Mouse (Mus musculus) neural tube, embryonic 13.5 days (tissue): Measurements from ENCODE around the gene Man1c1. TPM values are rescaled to one million over a fixed set of nuclear protein-coding genes. Genes with fewer than 3 reads are reported as not detected.

Source experiments
- ATAC-seq: fragments of 200-750 bp; cut with Nextera tagmentation; 2 replicates; pipeline ENCODE4 v1.8.0; 2017; ENCODE audit warnings: low read depth, mild to moderate bottlenecking, moderate TSS enrichment, moderate library complexity
- H3K27ac ChIP-seq: fragments of 300-500 bp; sonication (generic); replicated peaks from 2 replicates; pipeline ENCODE4 v1.5.1; 2015; ENCODE audit warnings: moderate library complexity, mild to moderate bottlenecking, inconsistent platforms
- H3K27me3 ChIP-seq: fragments of 300-500 bp; sonication (generic); 2 replicates; pipeline ENCODE4 v1.6.1; 2015; ENCODE audit warnings: mild to moderate bottlenecking, inconsistent platforms
- H3K36me3 ChIP-seq: fragments of 300-500 bp; sonication (generic); 2 replicates; pipeline ENCODE4 v1.6.1; 2015; ENCODE audit warnings: mild to moderate bottlenecking, inconsistent platforms
- H3K4me1 ChIP-seq: fragments of 300-500 bp; sonication (generic); replicated peaks from 2 replicates; pipeline ENCODE4 v1.6.1; 2015; ENCODE audit warnings: inconsistent platforms
- H3K4me2 ChIP-seq: fragments of 300-500 bp; sonication (generic); 2 replicates; pipeline ENCODE4 v1.6.1; 2015; ENCODE audit warnings: inconsistent platforms, mild to moderate bottlenecking, moderate library complexity
- H3K4me3 ChIP-seq: fragments of 300-500 bp; sonication (generic); 2 replicates; pipeline ENCODE4 v1.5.1; 2015; ENCODE audit warnings: mild to moderate bottlenecking, inconsistent platforms
- H3K9ac ChIP-seq: fragments of 300-500 bp; sonication (generic); 2 replicates; pipeline ENCODE4 v1.6.1; 2015; ENCODE audit warnings: moderate library complexity, mild to moderate bottlenecking, inconsistent platforms
- H3K9me3 ChIP-seq: fragments of 300-500 bp; sonication (generic); 2 replicates; pipeline ENCODE4 v1.6.1; 2016; ENCODE audit warnings: inconsistent platforms
- WGBS: fragments of 180-500 bp; shearing (Covaris S2); methylation state at CpG from one replicate; pipeline ENCODE4 v1.1.7; 2015; 5-methylcytosine and 5-hydroxymethylcytosine counted together
- polyA plus RNA-seq: library from polyadenylated mRNA; unstranded; fragments of >200 nt; fragmentation: Nextera tagmentation; extraction: Ambion mirVana; gene quantifications from 2 replicates; pipeline ENCODE4 v1.2.1, GENCODE M21; 2015

The Man1c1 gene
- polyA plus RNA-seq, 1 experiment from 2014 or later, result 5.7 TPM

- Histone ChIP-seq H3K9ac (no peak overlapping the region), H3K4me2 (no peak overlapping the region), H3K4me3 (no peak overlapping the region), H3K36me3 (no peaks in the 10 kb centered on the region), H3K4me1 (peaks cover 65% of the 10 kb centered on the region), H3K9me3 (no peaks in the 10 kb centered on the region), H3K27ac (0 out of 2 replicates have a peak overlapping the region, but pooled peaks have one; percentile 1), H3K27me3 (no peaks in the 10 kb centered on the region; the same call in 1 of the 2 replicates)
- no peak for ATAC-seq
- WGBS, result 79% methylated on average over 16 of the region's 16 CpGs
Observed at GRCm38 (mm10) chr4:134671660-134672173, 32.4 kb downstream of the Man1c1 start.

GRCm38 (mm10) chr4:134669742-134670354 is 34.2 kb downstream of the Man1c1 start:
- peaks cover 49% of the 10 kb centered on the region for H3K4me1 ChIP-seq
- no peaks in the 10 kb centered on the region for H3K36me3 ChIP-seq
- H3K27me3 ChIP-seq, result no peaks in the 10 kb centered on the region
- no peak overlapping the region for H3K27ac ChIP-seq
- H3K9ac ChIP-seq, result 0 out of 2 replicates have a peak overlapping the region, but pooled peaks have one; percentile 8
- WGBS, result 57% methylated on average over 17 of the region's 17 CpGs
- no peaks in the 10 kb centered on the region for H3K9me3 ChIP-seq
- no peak overlapping the region for H3K4me2 ChIP-seq
- H3K4me3 ChIP-seq, result no peak overlapping the region
- no peak for ATAC-seq

GRCm38 (mm10) chr4:134668355-134669028 is 35.6 kb downstream of the Man1c1 start:
- Histone ChIP-seq H3K27me3 (no peaks in the 10 kb centered on the region), H3K9ac (no peak overlapping the region), H3K27ac (0 out of 2 replicates have a peak overlapping the region, but pooled peaks have one; percentile 18), H3K4me1 (peaks cover 40% of the 10 kb centered on the region), H3K4me3 (no peak overlapping the region), H3K36me3 (no peaks in the 10 kb centered on the region), H3K9me3 (no peaks in the 10 kb centered on the region), H3K4me2 (no peak overlapping the region)
- WGBS, result 59% methylated on average over 12 of the region's 12 CpGs
- no peak for ATAC-seq

GRCm38 (mm10) chr4:134666391-134666790 is 37.7 kb downstream of the Man1c1 start:
- Histone ChIP-seq H3K9ac (no peak overlapping the region), H3K4me3 (no peak overlapping the region), H3K4me1 (peaks cover 46% of the 10 kb centered on the region), H3K4me2 (no peak overlapping the region), H3K27ac (no peak overlapping the region), H3K9me3 (no peaks in the 10 kb centered on the region), H3K27me3 (no peaks in the 10 kb centered on the region), H3K36me3 (no peaks in the 10 kb centered on the region)
- 93% methylated on average over 19 of the region's 19 CpGs for WGBS
- no peak for ATAC-seq

- H3K36me3 ChIP-seq, result no peaks in the 10 kb centered on the region
- H3K4me2 ChIP-seq, result no peak overlapping the region
- no peaks in the 10 kb centered on the region for H3K27me3 ChIP-seq
- ATAC-seq, result no peak
- no peak overlapping the region for H3K9ac ChIP-seq
- no peak overlapping the region for H3K4me3 ChIP-seq
- 62% methylated on average over 10 of the region's 10 CpGs for WGBS
- no peak overlapping the region for H3K27ac ChIP-seq
- peaks cover 43% of the 10 kb centered on the region for H3K4me1 ChIP-seq
- no peaks in the 10 kb centered on the region for H3K9me3 ChIP-seq
Observed at GRCm38 (mm10) chr4:134663052-134663451, 41.0 kb downstream of the Man1c1 start.

GRCm38 (mm10) chr4:134660630-134661183 is 43.4 kb downstream of the Man1c1 start:
- no peaks in the 10 kb centered on the region for H3K9me3 ChIP-seq
- no peak overlapping the region for H3K4me3 ChIP-seq
- 10% methylated on average over 18 of the region's 18 CpGs for WGBS
- peak overlapping the region; percentile 78 for H3K27ac ChIP-seq
- H3K9ac ChIP-seq, result 0 out of 2 replicates have a peak overlapping the region, but pooled peaks have one; percentile 59
- no peaks in the 10 kb centered on the region for H3K27me3 ChIP-seq
- H3K4me1 ChIP-seq, result peaks cover 62% of the 10 kb centered on the region
- no peaks in the 10 kb centered on the region for H3K36me3 ChIP-seq
- peak overlapping the region; percentile 50 for H3K4me2 ChIP-seq
- 0 out of 2 replicates have a peak, but pooled peaks have one; percentile 12 for ATAC-seq

GRCm38 (mm10) chr4:134659354-134660301 is 44.5 kb downstream of the Man1c1 start:
- WGBS, result 8% methylated on average over 27 of the region's 27 CpGs

GRCm38 (mm10) chr4:134657473-134657872 is 46.6 kb downstream of the Man1c1 start:
- ATAC-seq, result no peak
- 0 out of 2 replicates have a peak overlapping the region, but pooled peaks have one; percentile 7 for H3K27ac ChIP-seq
- no peaks in the 10 kb centered on the region for H3K9me3 ChIP-seq
- H3K4me2 ChIP-seq, result no peak overlapping the region
- H3K27me3 ChIP-seq, result no peaks in the 10 kb centered on the region
- no peak overlapping the region for H3K9ac ChIP-seq
- peaks cover 73% of the 10 kb centered on the region for H3K4me1 ChIP-seq
- H3K4me3 ChIP-seq, result no peak overlapping the region
- no peaks in the 10 kb centered on the region for H3K36me3 ChIP-seq
- 59% methylated on average over 5 of the region's 5 CpGs for WGBS

More at GRCm38 (mm10) chr4:134659354-134660301, 44.5 kb downstream of the Man1c1 start:
- peak; percentile 48; the same call in 1 of the 2 replicates for ATAC-seq
- H3K36me3 ChIP-seq, result no peaks in the 10 kb centered on the region
- no peaks in the 10 kb centered on the region for H3K27me3 ChIP-seq
- peak overlapping the region; percentile 59 for H3K9ac ChIP-seq
- H3K4me3 ChIP-seq, result peak overlapping the region; percentile 7
- H3K9me3 ChIP-seq, result no peaks in the 10 kb centered on the region
- peaks cover 67% of the 10 kb centered on the region for H3K4me1 ChIP-seq
- peak overlapping the region; percentile 50 for H3K4me2 ChIP-seq
- peak overlapping the region; percentile 78 for H3K27ac ChIP-seq

GRCm38 (mm10) chr4:134654391-134654790 is 49.7 kb downstream of the Man1c1 start:
- H3K9me3 ChIP-seq, result no peaks in the 10 kb centered on the region
- no peaks in the 10 kb centered on the region for H3K36me3 ChIP-seq
- H3K4me1 ChIP-seq, result peaks cover 48% of the 10 kb centered on the region
- H3K4me3 ChIP-seq, result no peak overlapping the region
- H3K4me2 ChIP-seq, result no peak overlapping the region
- no peak overlapping the region for H3K9ac ChIP-seq
- ATAC-seq, result no peak
- WGBS, result 80% methylated on average over 6 of the region's 6 CpGs
- no peak overlapping the region for H3K27ac ChIP-seq
- H3K27me3 ChIP-seq, result no peaks in the 10 kb centered on the region

- H3K4me2 ChIP-seq, result no peak overlapping the region
Observed at GRCm38 (mm10) chr4:134652720-134653119, 51.4 kb downstream of the Man1c1 start.

GRCm38 (mm10) chr4:134652151-134652550 is 51.9 kb downstream of the Man1c1 start:
- Histone ChIP-seq H3K9ac (no peak overlapping the region), H3K27me3 (no peaks in the 10 kb centered on the region), H3K4me1 (peaks cover 43% of the 10 kb centered on the region), H3K36me3 (no peaks in the 10 kb centered on the region), H3K27ac (no peak overlapping the region), H3K9me3 (no peaks in the 10 kb centered on the region), H3K4me3 (no peak overlapping the region), H3K4me2 (no peak overlapping the region)
- WGBS, result 56% methylated on average over 2 of the region's 2 CpGs
- 0 out of 2 replicates have a peak, but pooled peaks have one; percentile 21 for ATAC-seq

More at GRCm38 (mm10) chr4:134652720-134653119, 51.4 kb downstream of the Man1c1 start:
- H3K36me3 ChIP-seq, result no peaks in the 10 kb centered on the region
- peaks cover 46% of the 10 kb centered on the region for H3K4me1 ChIP-seq
- no peaks in the 10 kb centered on the region for H3K27me3 ChIP-seq
- ATAC-seq, result peak; percentile 25; the same call in 1 of the 2 replicates
- peak overlapping the region; percentile 20; the same call in 1 of the 2 replicates for H3K27ac ChIP-seq
- no peak overlapping the region for H3K4me3 ChIP-seq
- no peak overlapping the region for H3K9ac ChIP-seq
- 35% methylated on average over 4 of the region's 4 CpGs for WGBS
- no peaks in the 10 kb centered on the region for H3K9me3 ChIP-seq
